Mouse (Mus musculus): ENCODE results near the gene Rd3l.

DNA sequence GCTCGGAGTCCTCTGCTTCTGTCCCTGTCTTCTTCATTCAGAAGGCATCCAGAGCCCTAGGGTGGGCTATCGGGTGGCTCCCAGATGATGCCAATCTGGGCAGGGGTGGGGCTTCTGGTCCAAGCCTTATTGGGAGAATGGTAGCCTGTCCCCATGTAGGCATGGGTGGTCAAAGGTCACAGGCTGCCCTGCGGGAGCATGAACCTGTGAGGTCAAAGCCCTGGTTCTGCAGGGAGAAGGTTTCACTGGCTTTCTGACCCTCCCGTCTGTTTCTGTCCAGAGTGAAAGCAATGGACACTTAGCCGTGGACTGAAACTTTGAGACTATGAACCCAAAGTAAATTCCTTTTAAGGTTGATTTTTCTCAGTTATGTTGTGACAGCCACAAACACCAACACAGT, 24.9 kb downstream of the Rd3l start:
- TF ChIP-seq CTCF (IDR thresholded peaks at IDR 0.05), result no peak
- no peak for TF ChIP-seq POLR2A (IDR thresholded peaks at IDR 0.05; ENCODE audit: insufficient read depth, low read depth, low read length)
- no peak for TF ChIP-seq EP300 (IDR thresholded peaks at IDR 0.05; ENCODE audit: insufficient read depth, low read depth, low read length)

Measured in heart, adult 2 months (tissue).